Mouse (Mus musculus) CH12.LX (cell line): ENCODE measurements around the gene Cnpy3. TPM values are rescaled to one million over a fixed set of nuclear protein-coding genes. Genes with fewer than 3 reads are reported as not detected.

Experiments used
- DNase-seq: peaks from one replicate; pipeline ENCODE4 v3.0.0-alpha.2; 2013; ENCODE audit errors: extremely low read depth
- H3K27ac ChIP-seq: 2 replicates; pipeline ENCODE4 v1.5.1; 2012; ENCODE audit warnings: low read depth, mild to moderate bottlenecking, control low read depth, moderate library complexity; ENCODE audit not compliant: insufficient read depth
- H3K27me3 ChIP-seq: replicated peaks from 2 replicates; pipeline ENCODE3; 2012; ENCODE audit warnings: inconsistent platforms
- H3K36me3 ChIP-seq, 2 experiments: replicated peaks in 1 of 2; 2 replicates each; pipeline versions ENCODE3 to v1.6.1; 2012; ENCODE audit warnings: inconsistent platforms in 1 of 2, low read length in 1 of 2, mild to moderate bottlenecking in 1 of 2, mixed read lengths in 1 of 2, moderate library complexity in 1 of 2; ENCODE audit not compliant: control insufficient read depth in 1 of 2, insufficient read depth in 1 of 2
- H3K4me1 ChIP-seq, 2 experiments: 2 replicates each; pipeline ENCODE4 v1.6.1; 2012; ENCODE audit warnings: inconsistent platforms in 1 of 2, moderate library complexity in 1 of 2; ENCODE audit not compliant: insufficient read depth in 2 of 2, control insufficient read depth in 1 of 2
- H3K4me2 ChIP-seq: 2 replicates; pipeline ENCODE4 v1.6.1; 2012; ENCODE audit warnings: low read depth, mild to moderate bottlenecking, control low read depth; ENCODE audit not compliant: poor library complexity, insufficient read depth, severe bottlenecking
- H3K4me3 ChIP-seq, 3 experiments: fragments of 150-350 bp in 1 of 3; sonication (generic) in 1 of 3; replicated peaks in 1 of 3; 2 replicates each; pipeline versions ENCODE3 to v1.5.1; 2011 to 2012; ENCODE audit warnings: low read depth in 2 of 3, low read length in 2 of 3, mild to moderate bottlenecking in 2 of 3, moderate library complexity in 2 of 3, control low read depth in 1 of 3, improper control_type of control experiment in 1 of 3, inconsistent platforms in 1 of 3, mixed read lengths in 1 of 3; ENCODE audit not compliant: poor library complexity in 1 of 3
- H3K79me2 ChIP-seq: replicated peaks from 2 replicates; pipeline ENCODE4 v1.6.1; 2012; ENCODE audit warnings: mild to moderate bottlenecking, moderate library complexity; ENCODE audit not compliant: control insufficient read depth, poor library complexity, insufficient read depth, severe bottlenecking; ENCODE audit errors: extremely low read depth
- H3K9ac ChIP-seq: 2 replicates; pipeline ENCODE4 v1.6.1; 2012; ENCODE audit warnings: low read depth, mild to moderate bottlenecking, control low read depth, moderate library complexity; ENCODE audit not compliant: insufficient read depth
- H3K9me3 ChIP-seq: replicated peaks from 2 replicates; pipeline ENCODE3; 2012; ENCODE audit warnings: low read length, inconsistent platforms, mixed read lengths
- CHD1 ChIP-seq: IDR thresholded peaks from 2 replicates; pipeline ENCODE4 v1.6.1; 2012; ENCODE audit warnings: low read depth, low read length, improper control_type of control experiment, inconsistent platforms
- ELF1 ChIP-seq: IDR thresholded peaks from 2 replicates; pipeline ENCODE4 v1.6.1; 2014; ENCODE audit warnings: low read depth, mild to moderate bottlenecking, inconsistent platforms, low read length, improper control_type of control experiment
- IRF4 ChIP-seq: IDR thresholded peaks from 2 replicates; pipeline ENCODE4 v1.6.1; 2014; ENCODE audit warnings: low read depth, mild to moderate bottlenecking, inconsistent platforms, low read length, improper control_type of control experiment
- MAZ ChIP-seq: IDR thresholded peaks from 2 replicates; pipeline ENCODE4 v1.6.1; 2012; ENCODE audit warnings: low read depth, mild to moderate bottlenecking, inconsistent platforms, low read length, improper control_type of control experiment, moderate library complexity
- MYC ChIP-seq: IDR thresholded peaks from 2 replicates; pipeline ENCODE4 v1.6.1; 2011; ENCODE audit warnings: low read depth, mild to moderate bottlenecking, improper control_type of control experiment, low read length
- RCOR1 ChIP-seq: conservative IDR thresholded peaks from 2 replicates; pipeline ENCODE4 v1.6.1; 2012; ENCODE audit warnings: low read depth, mild to moderate bottlenecking, inconsistent platforms, low read length, improper control_type of control experiment
- TCF12 ChIP-seq: IDR thresholded peaks from 2 replicates; pipeline ENCODE4 v1.6.1; 2014; ENCODE audit warnings: low read depth, mild to moderate bottlenecking, inconsistent platforms, low read length, improper control_type of control experiment
- UBTF ChIP-seq: IDR thresholded peaks from 2 replicates; pipeline ENCODE4 v1.6.1; 2012; ENCODE audit warnings: low read depth, mild to moderate bottlenecking, inconsistent platforms, low read length, improper control_type of control experiment, moderate library complexity
- ZKSCAN1 ChIP-seq: IDR thresholded peaks from 2 replicates; pipeline ENCODE4 v1.6.1; 2012; ENCODE audit warnings: low read depth, inconsistent platforms, low read length, improper control_type of control experiment, borderline replicate concordance
- ZNF384 ChIP-seq: IDR thresholded peaks from 2 replicates; pipeline ENCODE4 v1.6.1; 2012; ENCODE audit warnings: low read depth, low read length, improper control_type of control experiment, inconsistent platforms
- dilution Hi-C: fragments of 300-500 bp; cut with MboI; formaldehyde crosslinking; loops from 2 replicates; pipeline ENCODE4 v1.14.3; 2020; ENCODE audit warnings: low sequenced_read_pairs; ENCODE audit not compliant: extremely low pct_unique_long_range_greater_than_20kb, extremely low pct_ligation_motif_present
- in situ Hi-C: fragments of 300-500 bp; cut with MboI; formaldehyde crosslinking; loops from 3 replicates; pipeline ENCODE4 v1.14.3; 2019; ENCODE audit warnings: low sequenced_read_pairs, low pct_ligation_motif_present, low pct_unique_long_range_greater_than_20kb, mixed read lengths
- polyA plus RNA-seq: library from polyadenylated mRNA; unstranded; fragments of >175 nt; gene quantifications from 2 replicates; pipeline ENCODE4 v1.2.1, GENCODE M21; 2012; ENCODE audit warnings: low read depth; ENCODE audit not compliant: insufficient read length
- total RNA-seq, 2 experiments: library from RNA; depleted of rRNA; stranded (reverse); fragments of 300-350 nt in 1 of 2; fragments of >200 nt in 1 of 2; gene quantifications; 2 replicates each; pipeline ENCODE4 v1.2.3; 2012 to 2014

Gene Cnpy3
- total and polyA plus RNA-seq, 3 experiments = 78.6 to 102 (median 94.8) TPM

GRCm38 (mm10) chr17:46704887-46705835 lies 46.9 kb downstream of the Cnpy3 start, which contains the start of gene Ppp2r5d (continued):
- peak; percentile 54 for TF ChIP-seq ELF1

GRCm38 (mm10) chr17:46703971-46704886 lies 47.8 kb downstream of the Cnpy3 start:
- Histone ChIP-seq H3K36me3 (peaks cover 5 to 32% of the 10 kb centered on the region in 2 experiments), H3K4me1 (peaks cover 11 to 31% of the 10 kb centered on the region in 2 experiments), H3K27me3 (no peaks in the 10 kb centered on the region), H3K4me3 (peak overlapping the region; percentile 80 to 85 (median 82)), H3K27ac (0 out of 2 replicates have a peak overlapping the region, but pooled peaks have one; percentile 6), H3K4me2 (peak overlapping the region; percentile 59), H3K9ac (peak overlapping the region; percentile 93), H3K9me3 (peaks cover 5% of the 10 kb centered on the region), H3K79me2 (peaks cover 12% of the 10 kb centered on the region)
- TF ChIP-seq TCF12 = no peak
- TF ChIP-seq MAZ = no peak
- in situ Hi-C loops (no loop called here), dilution Hi-C loops (no loop called here)
- DNase-seq = no peak

GRCm38 (mm10) chr17:46702506-46702905 lies 49.5 kb downstream of the Cnpy3 start:
- no peak overlapping the region for H3K9ac ChIP-seq
- H3K27ac ChIP-seq = no peak overlapping the region
- no peak overlapping the region for H3K4me3 ChIP-seq
- in situ Hi-C loops = no loop called here
- H3K9me3 ChIP-seq = no peaks in the 10 kb centered on the region
- peaks cover 12% of the 10 kb centered on the region for H3K79me2 ChIP-seq
- peaks cover 11 to 31% of the 10 kb centered on the region in 2 experiments for H3K4me1 ChIP-seq
- peak; percentile 68 for TF ChIP-seq ZKSCAN1
- no peak for TF ChIP-seq CHD1
- H3K4me2 ChIP-seq = no peak overlapping the region
- dilution Hi-C loops = no loop called here
- no peaks in the 10 kb centered on the region for H3K27me3 ChIP-seq
- DNase-seq = no peak
- peaks cover 8 to 48% of the 10 kb centered on the region in 2 experiments for H3K36me3 ChIP-seq

- no peak for DNase-seq
- no peak overlapping the region for H3K27ac ChIP-seq
- H3K4me2 ChIP-seq = no peak overlapping the region
- dilution Hi-C loops = no loop called here
- TF ChIP-seq IRF4 (no peak), MYC (no peak), RCOR1 (no peak), ZNF384 (no peak), TCF12 (no peak), UBTF (no peak)
- peaks cover 12% of the 10 kb centered on the region for H3K79me2 ChIP-seq
- H3K27me3 ChIP-seq = no peaks in the 10 kb centered on the region
- H3K4me3 ChIP-seq = no peak overlapping the region
- peaks cover 8 to 49% of the 10 kb centered on the region in 2 experiments for H3K36me3 ChIP-seq
- in situ Hi-C loops = no loop called here
- H3K9ac ChIP-seq = no peak overlapping the region
- H3K4me1 ChIP-seq = peaks cover 11 to 31% of the 10 kb centered on the region in 2 experiments
- no peaks in the 10 kb centered on the region for H3K9me3 ChIP-seq
These were observed 49.9 kb downstream of the Cnpy3 start for GRCm38 (mm10) chr17:46702100-46702499.
